Mouse (Mus musculus) cerebellum, adult 2 months (tissue): ENCODE measurements around the gene Akr7a5.

Experiments used
- CTCF ChIP-seq: fragments of 200-500 bp; IDR thresholded peaks from 2 replicates; pipeline ENCODE4 v1.5.1; 2011; ENCODE audit warnings: low read depth, mild to moderate bottlenecking, control low read depth, low read length, moderate library complexity, borderline replicate concordance; ENCODE audit not compliant: insufficient read depth
- POLR2A ChIP-seq: fragments of 200-500 bp; IDR thresholded peaks from 2 replicates; pipeline ENCODE4 v1.6.1; 2011; ENCODE audit warnings: low read length, control low read depth, borderline replicate concordance; ENCODE audit not compliant: insufficient read depth

DNA sequence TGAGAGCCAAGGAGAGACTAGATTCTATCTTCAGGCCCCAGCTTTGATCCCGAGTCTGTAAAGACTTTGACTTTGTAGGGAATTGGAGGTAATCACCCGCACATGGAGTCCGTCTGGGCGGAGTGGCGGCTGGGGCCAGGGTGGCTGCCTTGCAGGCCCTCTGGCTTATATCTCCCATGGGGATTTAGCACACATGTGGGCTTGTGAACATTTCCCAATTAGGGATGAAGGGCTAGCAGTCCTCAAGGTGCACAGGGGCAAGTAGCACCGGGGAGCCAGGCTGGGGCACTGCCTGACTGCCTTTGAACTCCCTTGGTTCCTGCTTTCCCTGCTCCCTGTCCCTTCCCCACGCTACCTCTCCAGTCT is 44.1 kb upstream of the Akr7a5 start:
- no peak for TF ChIP-seq CTCF
- TF ChIP-seq POLR2A, result no peak
